Mouse (Mus musculus) kidney, adult 9 months (tissue): ENCODE data around the gene Dlg3.
A peak's percentile ranks its signal among the peaks of the same experiment; 100 is the strongest.

Experiments
- DNase-seq: peaks from one replicate; pipeline ENCODE4 v3.0.0; 2022

The Dlg3 gene

GRCm38 (mm10) chrX:100797851-100798527, 30.5 kb downstream of the Dlg3 start:
- DNase-seq = no peak

DNA sequence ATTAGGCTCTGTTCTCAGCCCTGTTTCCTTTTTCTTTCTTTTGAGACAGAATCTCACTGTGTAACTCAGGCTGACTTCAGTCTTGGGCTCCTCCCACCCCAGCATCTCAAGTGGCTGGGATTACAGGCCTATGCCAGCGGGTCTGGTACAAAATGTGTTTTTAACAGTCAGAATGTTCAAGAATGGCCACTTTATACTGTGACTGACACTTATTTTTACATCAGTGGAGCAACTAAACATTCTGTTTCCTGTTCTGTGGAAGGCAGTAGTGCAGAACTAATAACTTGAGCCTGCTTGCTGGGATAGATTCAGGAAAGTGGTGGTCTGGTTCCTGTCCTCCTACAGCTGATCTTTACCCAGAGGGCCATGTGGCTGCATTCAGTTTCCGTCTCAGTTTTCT, 33.1 kb downstream of the Dlg3 start:
- DNase-seq = no peak

- peak; percentile 46 for DNase-seq
Measured at GRCm38 (mm10) chrX:100802034-100802433, 34.5 kb downstream of the Dlg3 start.

- DNase-seq = no peak
Measured at GRCm38 (mm10) chrX:100811129-100811528, 43.6 kb downstream of the Dlg3 start.

GRCm38 (mm10) chrX:100814139-100814538, 46.6 kb downstream of the Dlg3 start:
- no peak for DNase-seq

GRCm38 (mm10) chrX:100815766-100816165, 48.2 kb downstream of the Dlg3 start:
- DNase-seq = no peak

DNA sequence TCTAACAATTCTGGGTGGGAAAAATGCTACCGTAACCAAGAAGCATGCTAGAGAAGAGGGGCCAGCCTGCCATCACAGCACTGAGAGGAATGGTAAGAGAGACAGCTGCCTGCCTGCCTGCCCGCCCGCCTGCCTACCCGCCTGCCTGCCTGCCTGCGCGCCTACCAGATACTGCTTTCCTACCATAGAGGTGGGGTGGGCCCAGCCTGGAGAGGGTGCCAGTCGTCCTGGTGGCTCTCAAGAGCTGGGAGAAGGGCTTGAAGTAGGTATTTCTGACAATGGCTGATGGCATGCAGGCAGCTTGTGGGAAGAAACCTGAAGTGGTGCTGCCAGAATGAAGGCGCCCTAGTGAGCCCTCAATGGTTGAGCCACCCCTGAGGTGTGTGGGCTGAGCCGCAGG, 51.2 kb downstream of the Dlg3 start:
- no peak for DNase-seq

DNA sequence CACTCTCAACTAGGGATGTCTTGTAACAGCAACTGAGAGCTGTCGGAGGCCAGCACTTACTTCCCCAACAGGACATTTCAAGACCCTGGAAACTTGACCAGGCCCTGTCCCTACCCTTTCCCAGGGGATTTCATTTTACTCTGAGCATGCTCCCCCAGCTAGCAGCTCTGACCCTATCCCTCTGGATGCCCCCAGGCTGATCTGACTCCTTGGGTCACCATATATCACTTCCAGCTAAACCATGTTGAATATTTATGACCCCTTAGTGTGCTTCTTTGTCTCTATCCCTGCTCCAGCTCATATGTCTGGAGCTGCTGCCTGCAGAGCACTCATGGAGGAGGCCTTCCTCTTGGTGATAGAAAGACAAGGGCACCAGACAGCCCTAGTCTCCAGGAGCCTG, 53.6 kb downstream of the Dlg3 start:
- DNase-seq = no peak

DNA sequence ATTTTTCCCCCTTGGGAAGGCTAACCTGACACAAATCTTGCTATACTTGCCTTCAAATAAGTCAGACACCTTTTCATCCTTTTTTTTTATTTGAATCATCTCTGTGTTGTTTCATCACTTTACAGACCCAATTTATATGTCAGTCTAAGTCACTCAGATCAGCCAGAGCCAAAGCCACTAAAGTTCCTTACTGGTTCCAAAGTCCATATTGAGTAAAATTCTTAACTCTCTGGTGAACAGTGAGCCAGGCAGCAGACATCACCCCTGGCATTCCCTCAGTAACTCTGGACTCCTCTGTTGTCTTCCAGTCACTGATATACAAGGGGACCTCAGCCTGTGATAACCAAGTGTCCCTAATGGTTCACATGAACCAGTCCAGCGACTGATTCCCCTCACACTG, 58.0 kb downstream of the Dlg3 start:
- no peak for DNase-seq

DNA sequence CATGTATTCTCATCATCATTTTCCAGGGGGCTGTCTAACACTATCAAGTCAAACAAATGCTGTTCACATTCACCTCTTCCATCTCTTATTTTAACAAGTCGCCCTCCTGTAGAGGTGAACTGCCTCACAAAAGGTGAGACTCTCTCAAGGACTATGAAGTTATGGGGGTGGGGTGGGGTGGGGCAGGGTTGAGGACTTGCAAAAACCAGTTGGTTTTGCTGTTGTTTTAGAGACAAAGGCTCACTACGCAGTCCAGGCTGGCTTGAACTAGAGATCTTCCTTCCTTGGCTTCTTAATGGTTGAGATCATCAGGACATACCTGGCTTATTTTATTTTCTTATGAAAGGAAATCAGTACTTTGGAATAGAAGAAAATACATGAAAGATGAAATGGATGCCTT, 65.3 kb downstream of the Dlg3 start:
- DNase-seq = no peak

GRCm38 (mm10) chrX:100839211-100839610, 71.7 kb downstream of the Dlg3 start:
- no peak for DNase-seq
